28 mouse cellular contexts compared by ENCODE assay signal in the genomic region with DNA sequence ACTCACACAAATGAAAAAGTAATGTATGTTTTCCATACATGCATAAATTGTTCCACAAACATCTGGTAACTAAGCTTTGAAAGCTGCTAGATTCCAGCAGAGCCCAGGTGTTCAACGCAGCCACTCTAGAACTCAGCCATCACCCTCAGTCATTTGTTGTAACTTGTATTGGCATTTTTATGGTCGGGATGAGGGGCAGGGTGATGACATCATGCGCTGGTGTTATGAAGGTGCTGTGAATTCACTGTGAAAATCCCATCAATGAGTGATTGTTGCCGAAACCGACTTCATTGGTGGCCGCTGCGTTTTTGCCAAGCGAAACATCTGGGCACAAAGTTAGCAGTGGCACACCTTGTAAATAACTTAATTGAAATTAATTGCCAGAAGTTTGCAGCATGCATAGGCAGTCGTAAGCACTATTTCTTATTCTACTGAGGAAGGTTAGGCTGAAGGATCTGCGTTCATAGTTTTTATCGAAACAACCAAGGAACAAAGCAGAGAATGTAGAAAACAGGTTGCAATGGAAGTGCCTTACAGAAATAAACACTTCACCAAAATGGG. TPM values are rescaled to one million over a fixed set of nuclear protein-coding genes. Genes with fewer than 3 reads are reported as not detected.
A peak's percentile ranks its signal among the peaks of the same experiment; 100 is the strongest.
DNase-seq lines count a peak whose midpoint lies in the region; ATAC-seq lines count a peak whose summit lies in the region.
"Had no signal": no experiment of that assay in that cellular context is flagged by ENCODE, and none has a peak within 500 bp of the region (broad histone marks: within the 10 kb centered on the region; RNA-seq: fewer than 3 reads in every experiment).

No protein-coding gene starts in this region.

- H3K27ac ChIP-seq in limb, embryonic 12.5 days, result no peak overlapping the region
- no peak overlapping the region for H3K27ac ChIP-seq in liver, embryonic 11.5 days (ENCODE audit: low read depth, low read length)
- H3K27ac ChIP-seq: embryonic facial prominence, embryonic 10.5 days; embryonic facial prominence, embryonic 13.5 days; forebrain, embryonic 12.5 days; forebrain, embryonic 15.5 days; heart, adult 2 months; heart, embryonic 10.5 days; heart, embryonic 13.5 days; hindbrain, embryonic 14.5 days; hindbrain, postnatal 0 days had no signal

- DNase-seq in embryo, embryonic 10.5 days (ENCODE audit: low spot score), result peak; percentile 12
- DNase-seq in embryo, embryonic 10 days (ENCODE audit: low spot score), result no peak
- DNase-seq in hindlimb bud, embryonic 11.5 days (ENCODE audit: extremely low spot score, low read depth, low spot score), result peak; percentile 54
- peak; percentile 13 for DNase-seq in mesoderm, embryonic 11.5 days (ENCODE audit: low read depth, low spot score)
- DNase-seq in layer of hippocampus, adult 18-20 months (ENCODE audit: low spot score in 2 of 2), result no peak
- no peak for DNase-seq in frontal cortex, adult 2 months (ENCODE audit: extremely low spot score in 1 of 2, low spot score in 1 of 2)
- DNase-seq in liver, embryonic 11.5 days (ENCODE audit: low spot score), result no peak
- DNase-seq: adrenal gland, adult 8-10 months; adrenal gland, postnatal 25 days; cerebellum, adult 11-12 months; cerebellum, adult 8-10 months; cerebellum, postnatal 10 days; gastrocnemius, postnatal 10 days; gastrocnemius, postnatal 36 days; heart, adult 2 months; heart, postnatal 14 days; heart, postnatal 4 days had no signal

- peak overlapping the region; percentile 17; the same call in 1 of the 2 replicates for H3K4me2 ChIP-seq in limb, embryonic 12.5 days
- H3K4me2 ChIP-seq in liver, embryonic 11.5 days, result no peak overlapping the region
- H3K4me2 ChIP-seq: embryonic facial prominence, embryonic 13.5 days; forebrain, embryonic 12.5 days; forebrain, embryonic 15.5 days; heart, embryonic 13.5 days; hindbrain, embryonic 14.5 days had no signal

- 22% methylated on average over 11 of the region's 11 CpGs for WGBS in limb, embryonic 12.5 days
- 76% methylated on average over 11 of the region's 11 CpGs for WGBS in liver, embryonic 11.5 days

- H3K27me3 ChIP-seq in limb, embryonic 12.5 days, result no peaks in the 10 kb centered on the region
- H3K27me3 ChIP-seq in liver, embryonic 11.5 days (replicated peaks; ENCODE audit: control insufficient read depth, insufficient read depth, low read length), result no peaks in the 10 kb centered on the region
- H3K27me3 ChIP-seq: embryonic facial prominence, embryonic 13.5 days; forebrain, embryonic 12.5 days; forebrain, embryonic 15.5 days; heart, embryonic 13.5 days had no signal

- no peaks in the 10 kb centered on the region for H3K36me3 ChIP-seq in limb, embryonic 12.5 days
- H3K36me3 ChIP-seq in liver, embryonic 11.5 days (ENCODE audit: control insufficient read depth, insufficient read depth, low read length), result no peaks in the 10 kb centered on the region
- H3K36me3 ChIP-seq: embryonic facial prominence, embryonic 10.5 days; embryonic facial prominence, embryonic 13.5 days; forebrain, embryonic 12.5 days; forebrain, embryonic 15.5 days; heart, embryonic 10.5 days; heart, embryonic 13.5 days had no signal

- ATAC-seq in limb, embryonic 12.5 days (ENCODE audit: insufficient number of reproducible peaks, insufficient read depth, low FRiP score, low TSS enrichment, low read depth), result peak; percentile 88
- ATAC-seq in liver, embryonic 11.5 days (replicated peaks; ENCODE audit: low FRiP score), result no peak
- ATAC-seq: activated CD4-positive, CD25-positive, alpha-beta regulatory T cell, adult 4 months; forebrain, embryonic 15.5 days; hindbrain, postnatal 0 days had no signal

- H3K4me3 ChIP-seq in limb, embryonic 12.5 days (replicated peaks), result no peak overlapping the region
- no peak overlapping the region for H3K4me3 ChIP-seq in liver, embryonic 11.5 days (ENCODE audit: low read depth, low read length)
- H3K4me3 ChIP-seq: embryonic facial prominence, embryonic 10.5 days; embryonic facial prominence, embryonic 13.5 days; erythroblast, embryonic 14.5 days; forebrain, embryonic 12.5 days; forebrain, embryonic 15.5 days; heart, adult 2 months; heart, embryonic 10.5 days; heart, embryonic 13.5 days had no signal

- H3K9ac ChIP-seq in limb, embryonic 12.5 days (replicated peaks), result no peak overlapping the region
- no peak overlapping the region for H3K9ac ChIP-seq in liver, embryonic 11.5 days (ENCODE audit: low read depth, low read length)
- H3K9ac ChIP-seq: embryonic facial prominence, embryonic 13.5 days; forebrain, embryonic 12.5 days; forebrain, embryonic 15.5 days; heart, embryonic 13.5 days; hindbrain, embryonic 14.5 days had no signal

- no peaks in the 10 kb centered on the region for H3K9me3 ChIP-seq in limb, embryonic 12.5 days
- H3K9me3 ChIP-seq in liver, embryonic 11.5 days (ENCODE audit: control insufficient read depth, low read length), result no peaks in the 10 kb centered on the region
- H3K9me3 ChIP-seq: embryonic facial prominence, embryonic 10.5 days; embryonic facial prominence, embryonic 13.5 days; forebrain, embryonic 12.5 days; forebrain, embryonic 15.5 days; heart, embryonic 10.5 days; heart, embryonic 13.5 days had no signal

- peaks cover 26% of the 10 kb centered on the region for H3K4me1 ChIP-seq in limb, embryonic 12.5 days (replicated peaks)
- H3K4me1 ChIP-seq in liver, embryonic 11.5 days (replicated peaks; ENCODE audit: control insufficient read depth, insufficient read depth, low read length), result no peaks in the 10 kb centered on the region
- H3K4me1 ChIP-seq: forebrain, embryonic 12.5 days; forebrain, embryonic 15.5 days; heart, embryonic 10.5 days; heart, embryonic 13.5 days had no signal

RNA-seq across cellular contexts. Expression of a gene that starts 48.6 kb away (rescaled TPM):
- polyA plus RNA-seq in limb, embryonic 12.5 days (2016; fragmentation: Nextera tagmentation; extraction: Ambion mirVana), result 26.4 and 27.8 TPM in 2 replicates
- 10 to 100 TPM; 36.0 to 41.5 TPM for total RNA-seq in layer of hippocampus, adult 18-20 months (2021)
- polyA plus RNA-seq in frontal cortex, adult 2 months (2012; rRNA removed), result 32.6 and 35.7 TPM in 2 replicates
- 13.0 and 16.2 TPM in 2 replicates for polyA plus RNA-seq in liver, embryonic 11.5 days (2014; fragmentation: Nextera tagmentation; extraction: Ambion mirVana)

Comparison
In these comparisons a context has a peak if more than half of its experiments do, and no peak if none do; other contexts are left out.
1. DNase-seq: peak in embryo, embryonic 10.5 days (single experiment), hindlimb bud, embryonic 11.5 days (single experiment) and mesoderm, embryonic 11.5 days (single experiment); none in embryo, embryonic 10 days (single experiment), layer of hippocampus, adult 18-20 months (0 of 2), frontal cortex, adult 2 months (0 of 2) and liver, embryonic 11.5 days (single experiment).